Mouse (Mus musculus): Measurements from ENCODE around the gene Nfxl1. TPM values are rescaled to one million over a fixed set of nuclear protein-coding genes. Genes with fewer than 3 reads are reported as not detected.

Gene Nfxl1
- total RNA-seq (2023) = 10.4 TPM

GRCm38 (mm10) chr5:72559544-72560049 lies at the start of gene Nfxl1:
TSS of gene Nfxl1 (minus strand) at chr5:72559684.

GRCm38 (mm10) chr5:72587192-72587681 lies 27.8 kb upstream of the Nfxl1 start, which contains the start of gene Gm5868:
TSS of gene Gm5868 (minus strand) at chr5:72587551.

GRCm38 (mm10) chr5:72580970-72581332 lies 21.5 kb upstream of the Nfxl1 start, which contains the start of gene Zar1:
TSS of gene Zar1 (minus strand) at chr5:72581254.

GRCm38 (mm10) chr5:72503531-72504523 lies 55.7 kb downstream of the Nfxl1 start, which contains the start of gene Corin:
TSS of gene Corin (minus strand) at chr5:72504473.

Other genes starting within 250 kb of the Nfxl1 start
- gene Corin, start 55.2 kb downstream of the Nfxl1 start, total RNA-seq (2023) = not detected
- gene Zar1, start 21.6 kb upstream of the Nfxl1 start, total RNA-seq (2023) = not detected
- gene Gm5868, start 27.9 kb upstream of the Nfxl1 start, total RNA-seq (2023) = not detected
- 18.6 TPM for gene Cnga1, start 84.6 kb upstream of the Nfxl1 start, total RNA-seq (2023)
- 12.6 TPM for gene Nipal1, start 88.1 kb upstream of the Nfxl1 start, total RNA-seq (2023)
- 184 TPM for gene Txk, start 193.1 kb upstream of the Nfxl1 start, total RNA-seq (2023)